Mouse (Mus musculus): ENCODE measurements around the gene Smco3.
"Not testable (repeated sequence)": the region's sequence is repeated elsewhere in the genome, so short reads cannot be mapped to it uniquely, and the experiment has no call there.

- not testable (repeated sequence) for TF ChIP-seq GATA1, TAL1 (IDR thresholded peaks at IDR 0.05; ENCODE audit: low read length)
These were observed 37.2 kb downstream of the Smco3 start for GRCm38 (mm10) chr6:136797874-136798693.

Measured in erythroblast, embryonic 14.5 days (primary cell).